Mouse (Mus musculus) hindbrain, embryonic 14.5 days (tissue): Measurements from ENCODE around the gene Ralgps1. TPM values are rescaled to one million over a fixed set of nuclear protein-coding genes. Genes with fewer than 3 reads are reported as not detected.
A peak's percentile ranks its signal among the peaks of the same experiment; 100 is the strongest.

Source experiments
- ATAC-seq: fragments of 200-750 bp; cut with Nextera tagmentation; 2 replicates; pipeline ENCODE4 v1.8.0; 2017; ENCODE audit warnings: moderate number of reproducible peaks, mild to moderate bottlenecking, moderate TSS enrichment, moderate library complexity; ENCODE audit not compliant: low FRiP score
- DNase-seq: peaks from one replicate; pipeline ENCODE4 v3.0.0-alpha.2; 2015; ENCODE audit warnings: low spot score
- H3K27ac ChIP-seq: fragments of 300-500 bp; sonication (generic); 2 replicates; pipeline ENCODE4 v1.5.1; 2014; ENCODE audit warnings: mild to moderate bottlenecking, moderate library complexity
- H3K27me3 ChIP-seq: fragments of 300-500 bp; sonication (generic); 2 replicates; pipeline ENCODE4 v1.6.1; 2014; ENCODE audit warnings: mild to moderate bottlenecking, low read length, mixed read lengths; ENCODE audit not compliant: control insufficient read depth, insufficient read depth
- H3K36me3 ChIP-seq: fragments of 300-500 bp; sonication (generic); replicated peaks from 2 replicates; pipeline ENCODE4 v1.6.1; 2014; ENCODE audit not compliant: control insufficient read depth, insufficient read depth
- H3K4me1 ChIP-seq: fragments of 300-500 bp; sonication (generic); replicated peaks from 2 replicates; pipeline ENCODE4 v1.6.1; 2014; ENCODE audit warnings: antibody characterized with exemption, low read length, mixed read lengths; ENCODE audit not compliant: control insufficient read depth, insufficient read depth
- H3K4me2 ChIP-seq: fragments of 300-500 bp; sonication (generic); replicated peaks from 2 replicates; pipeline ENCODE4 v1.6.1; 2014; ENCODE audit warnings: mild to moderate bottlenecking, moderate library complexity
- H3K4me3 ChIP-seq: fragments of 300-500 bp; sonication (generic); replicated peaks from 2 replicates; pipeline ENCODE4 v1.5.1; 2014; ENCODE audit warnings: mild to moderate bottlenecking, low read length
- H3K9ac ChIP-seq: fragments of 300-500 bp; sonication (generic); 2 replicates; pipeline ENCODE4 v1.6.1; 2014
- H3K9me3 ChIP-seq: fragments of 300-500 bp; sonication (generic); 2 replicates; pipeline ENCODE4 v1.6.1; 2016; ENCODE audit warnings: low read length; ENCODE audit not compliant: control insufficient read depth
- WGBS: fragments of 180-500 bp; shearing (Covaris S2); extraction: QIAGEN DNeasy Blood & Tissue Kit; methylation state at CpG from one replicate; pipeline ENCODE4 v1.1.7; 2014; 5-methylcytosine and 5-hydroxymethylcytosine counted together
- polyA plus RNA-seq: library from polyadenylated mRNA; unstranded; fragments of >200 nt; fragmentation: Nextera tagmentation; extraction: Ambion mirVana; gene quantifications from 2 replicates; pipeline ENCODE4 v1.2.1, GENCODE M21; 2014

The Ralgps1 gene
- polyA plus RNA-seq, result 57.0 and 63.1 TPM in 2 replicates

DNA sequence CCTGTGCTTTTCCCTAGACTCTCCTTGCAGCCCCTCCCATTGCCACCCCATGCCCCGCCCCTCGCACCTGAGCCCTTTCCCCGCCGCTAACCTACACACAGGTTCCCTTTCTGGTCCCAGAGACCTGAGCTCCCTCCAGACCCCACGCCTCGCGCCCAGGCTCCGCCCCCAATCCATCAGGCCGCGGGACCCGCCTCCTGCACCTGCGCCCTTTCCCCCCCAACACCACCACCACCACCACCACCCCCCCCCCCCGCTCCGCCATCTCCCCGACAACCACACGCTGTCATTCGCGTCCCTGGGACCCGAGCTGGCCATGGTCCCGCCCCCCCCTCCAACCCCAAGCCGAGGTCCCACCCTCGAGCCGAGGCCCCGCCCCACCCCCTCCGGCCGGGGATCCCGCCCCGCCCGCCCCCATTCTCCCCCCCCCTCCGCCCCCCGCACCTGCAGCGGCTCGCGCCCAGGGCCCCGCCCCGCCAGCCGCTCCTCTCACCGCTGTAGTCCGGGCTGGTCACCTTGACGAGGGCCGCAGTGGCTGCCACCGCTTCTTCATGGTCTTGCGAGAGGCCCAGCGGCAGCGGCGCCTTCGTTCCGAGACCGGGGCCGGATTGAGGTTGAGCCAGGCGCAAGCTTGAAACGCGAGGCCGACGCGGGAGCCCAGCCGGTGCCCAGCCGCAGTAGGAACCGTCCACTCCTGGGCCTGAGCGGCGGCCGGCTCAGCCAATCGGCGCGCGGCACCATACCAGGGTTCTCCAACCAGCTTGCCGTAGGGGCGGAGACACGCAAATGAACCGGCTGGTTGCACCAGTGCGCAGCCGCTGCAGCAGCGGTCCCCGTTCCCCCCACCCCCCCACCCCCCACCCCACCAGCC, at the start of gene Ralgps1:
TSS of gene Ralgps1 (minus strand) at position 710 of the 871 bp plus-strand sequence.
- no peaks in the 10 kb centered on the region for H3K9me3 ChIP-seq
- peak within 1 kb of the TSS; percentile 71 for H3K9ac ChIP-seq
- H3K36me3 ChIP-seq, result peaks cover 17% of the 10 kb centered on the region
- H3K27me3 ChIP-seq, result no peaks in the 10 kb centered on the region
- H3K4me1 ChIP-seq, result peaks cover 13% of the 10 kb centered on the region; the same call in 1 of the 2 replicates
- peak within 1 kb of the TSS; percentile 54 for H3K4me3 ChIP-seq
- WGBS, result under 1% methylated on average over 53 of the region's 74 CpGs
- ATAC-seq (peak; percentile 99), DNase-seq (peak; percentile 94)
- peak within 1 kb of the TSS; percentile 60 for H3K4me2 ChIP-seq
- H3K27ac ChIP-seq, result peak within 1 kb of the TSS; percentile 96

DNA sequence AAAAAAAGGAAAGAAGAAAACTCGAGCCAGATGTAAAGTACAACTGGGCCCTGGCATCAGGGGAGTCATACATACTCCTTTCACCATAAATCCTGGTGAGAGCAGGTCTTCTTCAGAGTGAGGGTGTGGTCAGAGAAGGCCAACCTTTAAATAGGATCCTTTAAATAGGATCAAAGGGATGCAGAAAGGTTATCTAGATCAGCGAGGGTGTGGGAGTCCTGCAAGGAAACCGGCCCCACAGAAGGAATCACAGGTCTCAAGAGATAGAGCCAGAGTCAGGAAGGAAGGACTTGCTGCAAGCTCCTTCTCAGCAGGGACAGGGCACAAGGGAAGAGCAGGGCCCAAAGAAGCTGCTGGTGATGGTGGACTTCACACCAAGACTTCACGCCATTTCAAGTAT, 46.2 kb upstream of the Ralgps1 start:
- WGBS, result 86% methylated on average over 4 of the region's 4 CpGs
- Histone ChIP-seq H3K27ac (no peak overlapping the region), H3K27me3 (no peaks in the 10 kb centered on the region), H3K9ac (no peak overlapping the region), H3K4me3 (no peak overlapping the region), H3K4me2 (no peak overlapping the region), H3K4me1 (no peaks in the 10 kb centered on the region), H3K9me3 (no peaks in the 10 kb centered on the region), H3K36me3 (peaks cover 21% of the 10 kb centered on the region; the same call in 1 of the 2 replicates)
- DNase-seq, result no peak
- ATAC-seq, result no peak

DNA sequence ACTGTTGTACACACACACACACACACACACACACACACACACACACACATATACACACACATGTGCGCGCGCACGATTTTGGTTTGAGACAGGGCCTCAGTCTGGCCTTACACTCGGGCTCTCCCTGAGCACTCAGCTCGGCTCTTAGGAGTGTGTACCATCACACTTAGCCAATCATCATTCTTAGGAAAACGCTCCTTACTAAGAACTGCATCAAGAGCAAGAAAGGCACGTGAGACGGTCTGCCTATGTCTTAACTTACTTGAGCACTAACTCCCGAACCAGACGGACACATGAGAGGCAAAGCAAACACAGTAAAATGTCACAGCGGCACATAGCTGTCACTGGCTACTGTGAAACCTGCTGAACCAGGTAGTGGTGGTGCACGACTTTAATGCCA, 42.7 kb upstream of the Ralgps1 start:
- peaks cover 37% of the 10 kb centered on the region for H3K36me3 ChIP-seq
- WGBS, result 94% methylated on average over 13 of the region's 13 CpGs
- no peak for DNase-seq
- H3K9me3 ChIP-seq, result no peaks in the 10 kb centered on the region
- no peaks in the 10 kb centered on the region for H3K27me3 ChIP-seq
- H3K4me2 ChIP-seq, result no peak overlapping the region
- no peak for ATAC-seq
- H3K4me3 ChIP-seq, result no peak overlapping the region
- H3K27ac ChIP-seq, result no peak overlapping the region
- H3K9ac ChIP-seq, result no peak overlapping the region
- no peaks in the 10 kb centered on the region for H3K4me1 ChIP-seq

- DNase-seq, result no peak
- H3K36me3 ChIP-seq, result peaks cover 33% of the 10 kb centered on the region
- H3K4me3 ChIP-seq, result no peak overlapping the region
- H3K27me3 ChIP-seq, result no peaks in the 10 kb centered on the region
- no peak for ATAC-seq
- H3K9me3 ChIP-seq, result no peaks in the 10 kb centered on the region
- 91% methylated on average over 14 of the region's 14 CpGs for WGBS
- no peak overlapping the region for H3K4me2 ChIP-seq
- no peaks in the 10 kb centered on the region for H3K4me1 ChIP-seq
- H3K27ac ChIP-seq, result no peak overlapping the region
- no peak overlapping the region for H3K9ac ChIP-seq
Observed at GRCm38 (mm10) chr2:33412111-33412510, 40.8 kb upstream of the Ralgps1 start.

GRCm38 (mm10) chr2:33403511-33404003, 32.3 kb upstream of the Ralgps1 start:
- no peak overlapping the region for H3K4me3 ChIP-seq
- H3K9me3 ChIP-seq, result no peaks in the 10 kb centered on the region
- H3K4me2 ChIP-seq, result no peak overlapping the region
- no peak overlapping the region for H3K9ac ChIP-seq
- 79% methylated on average over 4 of the region's 4 CpGs for WGBS
- H3K27me3 ChIP-seq, result no peaks in the 10 kb centered on the region
- ATAC-seq, result no peak
- peaks cover 3% of the 10 kb centered on the region; the same call in 1 of the 2 replicates for H3K36me3 ChIP-seq
- DNase-seq, result no peak
- H3K4me1 ChIP-seq, result 0 out of 2 replicates have a peak, but pooled peaks cover 8% of the 10 kb centered on the region
- H3K27ac ChIP-seq, result no peak overlapping the region

- Histone ChIP-seq H3K9ac (no peak overlapping the region), H3K4me2 (no peak overlapping the region), H3K27me3 (no peaks in the 10 kb centered on the region), H3K4me1 (0 out of 2 replicates have a peak, but pooled peaks cover 8% of the 10 kb centered on the region), H3K36me3 (0 out of 2 replicates have a peak, but pooled peaks cover 3% of the 10 kb centered on the region), H3K4me3 (no peak overlapping the region), H3K27ac (no peak overlapping the region), H3K9me3 (no peaks in the 10 kb centered on the region)
- 68% methylated on average over 5 of the region's 5 CpGs for WGBS
- ATAC-seq, result no peak
- DNase-seq, result no peak
Observed at GRCm38 (mm10) chr2:33402638-33403037, 31.4 kb upstream of the Ralgps1 start.

- no peak overlapping the region for H3K4me2 ChIP-seq
- H3K9me3 ChIP-seq, result no peaks in the 10 kb centered on the region
- DNase-seq (peak; percentile 72), ATAC-seq (no peak)
- 0 out of 2 replicates have a peak, but pooled peaks cover 8% of the 10 kb centered on the region for H3K4me1 ChIP-seq
- H3K9ac ChIP-seq, result no peak overlapping the region
- H3K27ac ChIP-seq, result no peak overlapping the region
- no peaks in the 10 kb centered on the region for H3K27me3 ChIP-seq
- H3K4me3 ChIP-seq, result no peak overlapping the region
- WGBS, result 35% methylated on average over 7 of the region's 7 CpGs
- H3K36me3 ChIP-seq, result 0 out of 2 replicates have a peak, but pooled peaks cover 3% of the 10 kb centered on the region
Observed at GRCm38 (mm10) chr2:33402236-33402635, 30.9 kb upstream of the Ralgps1 start.

- no peaks in the 10 kb centered on the region for H3K9me3 ChIP-seq
- H3K9ac ChIP-seq, result no peak overlapping the region
- ATAC-seq (no peak), DNase-seq (no peak)
- 0 out of 2 replicates have a peak, but pooled peaks cover under 1% of the 10 kb centered on the region for H3K4me1 ChIP-seq
- no peak overlapping the region for H3K4me2 ChIP-seq
- H3K27me3 ChIP-seq, result no peaks in the 10 kb centered on the region
- WGBS, result 48% methylated on average over 3 of the region's 3 CpGs
- H3K27ac ChIP-seq, result no peak overlapping the region
- H3K4me3 ChIP-seq, result no peak overlapping the region
- 0 out of 2 replicates have a peak, but pooled peaks cover 3% of the 10 kb centered on the region for H3K36me3 ChIP-seq
Observed at GRCm38 (mm10) chr2:33401217-33401616, 29.9 kb upstream of the Ralgps1 start.

- Histone ChIP-seq H3K9ac (no peak overlapping the region), H3K4me1 (no peaks in the 10 kb centered on the region), H3K27me3 (no peaks in the 10 kb centered on the region), H3K36me3 (no peaks in the 10 kb centered on the region), H3K4me2 (no peak overlapping the region), H3K4me3 (no peak overlapping the region), H3K27ac (no peak overlapping the region), H3K9me3 (no peaks in the 10 kb centered on the region)
- DNase-seq (no peak), ATAC-seq (no peak)
- 90% methylated on average over 5 of the region's 5 CpGs for WGBS
Observed at GRCm38 (mm10) chr2:33400541-33400940, 29.3 kb upstream of the Ralgps1 start.
